Mouse (Mus musculus) limb, embryonic 14.5 days (tissue): ENCODE data around the gene Notch1. TPM values are rescaled to one million over a fixed set of nuclear protein-coding genes. Genes with fewer than 3 reads are reported as not detected.

Experiments
- ATAC-seq: fragments of 200-750 bp; cut with Nextera tagmentation; 2 replicates; pipeline ENCODE4 v1.8.0; 2017; ENCODE audit warnings: low read depth, moderate number of reproducible peaks, moderate TSS enrichment; ENCODE audit not compliant: low FRiP score
- DNase-seq: peaks from one replicate; pipeline ENCODE4 v3.0.0-alpha.2; 2015; ENCODE audit warnings: low spot score
- H3K27ac ChIP-seq: fragments of 300-500 bp; sonication (generic); replicated peaks from 2 replicates; pipeline ENCODE4 v1.5.1; 2014; ENCODE audit warnings: low read depth, mild to moderate bottlenecking, low read length, moderate library complexity, mixed read lengths
- H3K27me3 ChIP-seq: fragments of 300-500 bp; sonication (generic); 2 replicates; pipeline ENCODE4 v1.6.1; 2014; ENCODE audit warnings: low read length, mixed read lengths; ENCODE audit not compliant: control insufficient read depth, insufficient read depth
- H3K36me3 ChIP-seq: fragments of 300-500 bp; sonication (generic); 2 replicates; pipeline ENCODE4 v1.6.1; 2014; ENCODE audit warnings: mild to moderate bottlenecking, low read length, moderate library complexity, mixed read lengths; ENCODE audit not compliant: control insufficient read depth, insufficient read depth
- H3K4me1 ChIP-seq: fragments of 300-500 bp; sonication (generic); 2 replicates; pipeline ENCODE4 v1.6.1; 2014; ENCODE audit warnings: antibody characterized with exemption, low read length, mixed read lengths; ENCODE audit not compliant: control insufficient read depth, insufficient read depth
- H3K4me2 ChIP-seq: fragments of 300-500 bp; sonication (generic); replicated peaks from 2 replicates; pipeline ENCODE4 v1.6.1; 2014; ENCODE audit warnings: low read depth, mild to moderate bottlenecking, low read length, moderate library complexity; ENCODE audit not compliant: severe bottlenecking
- H3K4me3 ChIP-seq: fragments of 300-500 bp; sonication (generic); replicated peaks from 2 replicates; pipeline ENCODE4 v1.5.1; 2014; ENCODE audit warnings: low read length
- H3K9ac ChIP-seq: fragments of 300-500 bp; sonication (generic); 2 replicates; pipeline ENCODE4 v1.6.1; 2014; ENCODE audit warnings: mild to moderate bottlenecking, low read depth, low read length, moderate library complexity; ENCODE audit not compliant: severe bottlenecking
- H3K9me3 ChIP-seq: fragments of 300-500 bp; sonication (generic); 2 replicates; pipeline ENCODE4 v1.6.1; 2016; ENCODE audit warnings: low read length; ENCODE audit not compliant: control insufficient read depth
- POLR2A ChIP-seq: fragments of 200-500 bp; IDR thresholded peaks from 2 replicates; pipeline ENCODE4 v1.8.0; 2012; ENCODE audit warnings: inconsistent platforms, mild to moderate bottlenecking, moderate library complexity, borderline replicate concordance; ENCODE audit not compliant: insufficient read depth, insufficient read length; ENCODE audit errors: extremely low read depth
- WGBS: fragments of 180-500 bp; shearing (Covaris S2); extraction: QIAGEN DNeasy Blood & Tissue Kit; methylation state at CpG from one replicate; pipeline ENCODE4 v1.1.7; 2014; 5-methylcytosine and 5-hydroxymethylcytosine counted together
- polyA plus RNA-seq, 2 experiments: library from polyadenylated mRNA; depleted of rRNA in 1 of 2; stranded (reverse) in 1 of 2; unstranded in 1 of 2; fragments of >200 nt; fragmentation: Nextera tagmentation in 1 of 2; extraction: Ambion mirVana in 1 of 2; gene quantifications; 2 replicates each; pipeline versions ENCODE4 v1.2.1 to v1.2.3; 2012 to 2014

Gene Notch1
- polyA plus RNA-seq, 2 experiments = 28.1 to 44.5 TPM

GRCm38 (mm10) chr2:26446671-26447070 lies 69.8 kb downstream of the Notch1 start:
- no peaks in the 10 kb centered on the region for H3K9me3 ChIP-seq
- no peak overlapping the region for H3K27ac ChIP-seq
- peaks cover 21% of the 10 kb centered on the region for H3K4me1 ChIP-seq
- H3K4me2 ChIP-seq = peak overlapping the region; percentile 74
- H3K27me3 ChIP-seq = no peaks in the 10 kb centered on the region
- peak overlapping the region; percentile 91 for H3K4me3 ChIP-seq
- H3K36me3 ChIP-seq = peaks cover 2% of the 10 kb centered on the region
- no peak for DNase-seq
- no peak for ATAC-seq
- TF ChIP-seq POLR2A = no peak
- WGBS = 68% methylated on average over 4 of the region's 4 CpGs
- H3K9ac ChIP-seq = peak overlapping the region; percentile 66

GRCm38 (mm10) chr2:26445666-26446445 lies 70.6 kb downstream of the Notch1 start:
- peaks cover 10% of the 10 kb centered on the region for H3K36me3 ChIP-seq
- H3K27me3 ChIP-seq = no peaks in the 10 kb centered on the region
- H3K4me3 ChIP-seq = peak overlapping the region; percentile 91
- H3K27ac ChIP-seq = peak overlapping the region; percentile 72
- no peak for TF ChIP-seq POLR2A
- peak overlapping the region; percentile 66 for H3K9ac ChIP-seq
- DNase-seq (peak; percentile 94), ATAC-seq (peak; percentile 87)
- peaks cover 21% of the 10 kb centered on the region for H3K4me1 ChIP-seq
- peak overlapping the region; percentile 74 for H3K4me2 ChIP-seq
- WGBS = under 1% methylated on average over 43 of the region's 44 CpGs
- no peaks in the 10 kb centered on the region for H3K9me3 ChIP-seq

GRCm38 (mm10) chr2:26444946-26445665 lies 71.4 kb downstream of the Notch1 start, which contains the start of gene Sec16a:
Gene Sec16a, minus strand, starts transcription at chr2:26445216.
- Histone ChIP-seq H3K9me3 (no peaks in the 10 kb centered on the region), H3K4me2 (peak within 1 kb of the TSS; percentile 83), H3K36me3 (peaks cover 18% of the 10 kb centered on the region), H3K9ac (peak within 1 kb of the TSS; percentile 91), H3K4me1 (peaks cover 21% of the 10 kb centered on the region), H3K27me3 (no peaks in the 10 kb centered on the region), H3K27ac (peak within 1 kb of the TSS; percentile 85), H3K4me3 (peak within 1 kb of the TSS; percentile 91)
- ATAC-seq (peak; percentile 94), DNase-seq (peak; percentile 99)
- TF ChIP-seq POLR2A = peak; percentile 78; the same call in 1 of the 2 replicates
- WGBS = under 1% methylated on average over 54 of the region's 61 CpGs

GRCm38 (mm10) chr2:26444368-26444767 lies 72.1 kb downstream of the Notch1 start:
- peak overlapping the region; percentile 85 for H3K27ac ChIP-seq

DNA sequence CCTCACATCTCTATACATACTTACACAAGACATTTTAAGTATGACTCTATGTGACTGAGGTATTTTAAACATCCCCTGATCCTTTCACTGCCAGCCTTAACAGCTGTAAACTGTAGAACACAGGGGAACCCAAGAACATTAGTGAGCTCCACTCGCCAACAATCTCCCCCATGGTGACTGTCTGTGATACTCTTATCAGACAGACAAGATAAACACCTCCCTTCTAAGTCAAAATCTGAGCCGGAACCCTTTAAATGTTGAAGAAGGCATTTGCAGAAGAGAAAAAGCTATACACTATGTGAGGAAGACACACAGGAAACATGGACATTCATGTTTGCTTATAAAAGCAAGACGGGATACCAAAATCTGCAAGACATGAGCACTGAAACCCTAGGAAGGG lies 72.6 kb downstream of the Notch1 start:
- DNase-seq = no peak
- Histone ChIP-seq H3K36me3 (peaks cover 30% of the 10 kb centered on the region), H3K27me3 (no peaks in the 10 kb centered on the region), H3K4me1 (peaks cover 21% of the 10 kb centered on the region), H3K9ac (peak overlapping the region; percentile 91), H3K27ac (no peak overlapping the region), H3K4me3 (peak overlapping the region; percentile 91), H3K9me3 (no peaks in the 10 kb centered on the region), H3K4me2 (peak overlapping the region; percentile 83)
- no peak for TF ChIP-seq POLR2A
- no peak for ATAC-seq
- 54% methylated on average over 3 of the region's 3 CpGs for WGBS

More at GRCm38 (mm10) chr2:26444368-26444767, 72.1 kb downstream of the Notch1 start:
- Histone ChIP-seq H3K9me3 (no peaks in the 10 kb centered on the region), H3K4me3 (peak overlapping the region; percentile 91), H3K4me1 (peaks cover 21% of the 10 kb centered on the region), H3K9ac (peak overlapping the region; percentile 91), H3K4me2 (peak overlapping the region; percentile 83), H3K36me3 (peaks cover 25% of the 10 kb centered on the region), H3K27me3 (no peaks in the 10 kb centered on the region)
- WGBS = 5% methylated on average over 15 of the region's 15 CpGs
- no peak for DNase-seq
- ATAC-seq = no peak
- TF ChIP-seq POLR2A = no peak
